Mouse (Mus musculus): ENCODE results near the gene Gcsam. TPM values are rescaled to one million over a fixed set of nuclear protein-coding genes. Genes with fewer than 3 reads are reported as not detected.

Gcsam gene
- polyA plus RNA-seq, 1 experiment: not detected

GRCm38 (mm10) chr16:45670005-45670404, 59.8 kb downstream of the Gcsam start:
- no peak for TF ChIP-seq GATA1 (IDR thresholded peaks at IDR 0.05; ENCODE audit: low read length)

Other genes starting within 250 kb of the Gcsam start
- gene Cd200, start 201.3 kb upstream of the Gcsam start, polyA plus RNA-seq (2012): not detected in 2 replicates
- not detected in 2 replicates for gene Gm609, start 117.4 kb upstream of the Gcsam start, polyA plus RNA-seq (2012)
- gene Gm17783, start 78.3 kb upstream of the Gcsam start, polyA plus RNA-seq (2012): not detected in 2 replicates
- gene Slc9c1, start 75.1 kb upstream of the Gcsam start, polyA plus RNA-seq (2012): not detected in 2 replicates
- gene BC016579, start 43.7 kb downstream of the Gcsam start, polyA plus RNA-seq (2012): not detected in 2 replicates
- gene Tmprss7, start 83.3 kb downstream of the Gcsam start, polyA plus RNA-seq (2012): 0.02 and 0.03 TPM in 2 replicates
- not detected in 2 replicates for gene Tagln3, start 114.2 kb downstream of the Gcsam start, polyA plus RNA-seq (2012)
- gene Abhd10, start 132.6 kb downstream of the Gcsam start, polyA plus RNA-seq (2012): 3.2 and 5.0 TPM in 2 replicates